Mouse (Mus musculus) sigmoid colon, adult 10 weeks (tissue): ENCODE data around the gene Ddx50. TPM values are rescaled to one million over a fixed set of nuclear protein-coding genes. Genes with fewer than 3 reads are reported as not detected.

ENCODE experiments used
- polyA plus RNA-seq: library from polyadenylated mRNA; stranded (reverse); fragments of 350-450 nt; fragmentation: Illumina TruSeq; extraction: RNeasy Lipid Tissue Mini Kit (QIAGEN cat#74804); gene quantifications from one replicate; pipeline ENCODE4 v1.2.3, GENCODE M21; 2014; ENCODE audit warnings: low read depth, low replicate concordance

The Ddx50 gene
- 230 TPM for polyA plus RNA-seq

DNA sequence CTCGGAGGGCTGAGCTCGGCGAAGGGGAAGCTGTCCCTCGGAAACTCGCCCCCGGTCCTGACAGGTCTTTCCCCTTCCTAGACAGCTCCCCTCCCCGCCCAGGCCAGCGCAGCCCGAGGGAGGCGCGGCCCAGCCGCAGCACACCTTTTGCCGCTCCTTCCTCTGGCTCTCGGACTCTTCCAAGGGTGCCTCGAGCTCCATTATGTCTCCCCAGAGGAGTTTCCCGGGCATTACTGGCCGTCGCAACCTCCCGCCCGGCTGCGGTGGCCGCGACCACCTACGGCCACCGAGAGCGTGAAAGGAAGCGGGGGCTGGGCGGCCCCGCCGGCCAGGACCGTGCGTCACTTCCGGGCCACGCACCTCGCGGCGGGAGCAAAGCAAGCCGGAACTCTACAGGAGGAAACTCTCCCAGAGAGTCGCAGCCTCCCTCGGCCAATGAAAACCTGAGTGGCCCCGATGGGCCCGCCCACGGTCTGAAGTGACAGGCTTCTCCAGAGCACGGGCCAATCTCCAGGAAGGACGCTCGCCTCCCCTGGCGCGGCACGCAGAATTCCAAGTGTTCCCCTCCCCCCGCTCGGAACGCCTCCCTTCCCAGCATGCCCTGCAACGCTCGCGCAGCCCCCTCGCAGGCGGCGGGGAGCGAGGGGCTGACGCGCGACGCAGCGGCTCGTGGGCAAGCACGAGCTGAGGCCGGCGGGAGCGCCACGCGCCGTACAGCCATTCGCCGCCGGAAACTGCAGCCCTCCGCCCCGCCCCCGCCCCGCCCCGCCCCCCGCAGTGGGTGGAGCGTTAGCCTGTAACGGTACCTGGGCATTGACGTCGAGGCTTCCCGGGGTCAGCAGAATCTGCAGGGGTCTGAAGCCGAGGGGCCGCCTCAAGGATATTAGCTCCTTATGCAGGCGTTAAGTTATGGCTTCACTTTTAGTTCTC lies at the start of gene Ddx50:
TSS of gene Ddx50 (minus strand) at position 338 of the 930 bp plus-strand sequence.

DNA sequence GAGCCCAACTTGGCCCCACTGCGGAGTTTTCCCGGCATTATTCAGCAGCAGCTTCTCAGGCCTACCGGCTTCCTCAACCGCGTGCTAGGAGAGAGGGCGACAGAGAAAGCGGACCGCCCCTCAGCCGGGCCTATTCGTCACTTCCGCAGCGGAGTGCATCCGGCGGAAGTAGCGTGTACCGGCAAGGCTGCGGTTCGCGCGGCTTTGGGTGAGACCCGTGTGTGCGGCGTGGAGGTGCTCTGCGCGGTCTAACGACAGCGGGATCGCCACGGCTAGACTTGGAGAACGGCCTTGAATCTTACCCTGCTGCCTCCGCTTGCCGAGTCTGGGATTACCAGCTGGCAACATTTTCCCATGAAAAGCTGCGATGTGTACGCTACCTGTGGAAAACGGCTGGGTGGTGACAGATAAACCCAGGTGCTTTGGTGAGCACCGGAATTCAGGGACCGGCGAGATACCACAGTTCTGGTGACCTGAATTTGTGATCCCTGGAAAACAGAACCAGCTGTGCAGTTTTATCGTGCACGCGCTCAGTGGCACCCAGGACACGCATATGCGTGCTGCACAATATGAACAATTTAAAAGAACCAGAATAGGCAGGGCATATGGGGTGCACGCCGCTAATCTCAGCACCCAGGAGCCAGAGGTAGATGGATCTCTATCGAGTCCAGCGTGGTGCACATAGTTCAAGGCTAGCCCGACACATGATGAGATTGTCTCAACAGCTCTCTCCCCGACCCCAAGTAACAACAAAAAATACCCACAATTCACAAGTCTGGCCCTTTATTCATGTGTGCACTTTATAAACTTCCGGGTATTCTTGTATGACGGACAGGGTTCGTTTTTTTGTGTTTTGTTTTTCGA lies 48.6 kb downstream of the Ddx50 start, which contains the start of gene Ddx21:
TSS of gene Ddx21 (minus strand) at position 105 of the 864 bp plus-strand sequence.

DNA sequence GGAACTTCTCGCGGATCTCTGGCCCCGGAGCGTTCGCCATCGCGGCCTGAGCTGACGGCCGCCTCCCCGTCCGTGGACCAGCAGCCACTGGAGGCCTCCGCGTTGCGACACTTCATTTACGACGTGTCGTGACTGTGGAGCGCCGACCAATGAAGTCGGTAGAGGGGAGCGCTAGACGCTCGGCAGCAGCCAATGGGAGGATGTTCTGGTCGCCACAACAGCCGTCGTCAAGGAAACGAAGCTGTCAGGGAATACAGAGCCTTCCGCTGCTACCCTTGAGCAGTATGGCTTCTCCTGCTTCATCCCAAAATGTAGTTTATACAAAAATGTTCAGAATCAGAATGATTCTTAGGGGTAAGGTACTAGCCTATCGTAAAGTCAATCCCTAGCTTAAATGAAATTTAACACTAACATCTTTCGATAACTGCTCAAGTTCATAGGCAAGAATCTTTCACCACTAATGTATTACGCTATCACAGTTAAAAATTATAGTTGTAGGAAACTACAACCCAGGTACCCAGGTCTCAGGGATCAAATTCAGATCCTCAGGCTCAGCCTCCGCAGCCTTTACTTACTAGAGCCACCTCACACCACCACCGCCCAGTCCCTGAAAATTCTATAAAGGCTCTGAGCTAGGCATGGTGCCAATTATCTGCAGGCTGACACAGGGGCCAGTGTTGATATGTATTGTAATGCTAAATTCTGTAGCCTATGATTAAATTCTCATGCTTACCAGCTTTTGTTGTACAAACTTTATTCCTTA lies 72.5 kb downstream of the Ddx50 start, which contains the start of gene Kif1bp:
TSS of gene Kif1bp (minus strand) at position 120 of the 763 bp plus-strand sequence.

Other genes with a start within 250 kb of the Ddx50 start
- gene Hkdc1, start 228.7 kb downstream of the Ddx50 start, polyA plus RNA-seq = 0.22 TPM
- not detected for gene 4930507D05Rik, start 201.7 kb downstream of the Ddx50 start, polyA plus RNA-seq
- gene Supv3l1, start 201.5 kb downstream of the Ddx50 start, polyA plus RNA-seq = 18.1 TPM
- 167 TPM for gene Vps26a, start 164.4 kb downstream of the Ddx50 start, polyA plus RNA-seq
- 135 TPM for gene Srgn, start 123.8 kb downstream of the Ddx50 start, polyA plus RNA-seq
- gene Kif1bp, start 72.8 kb downstream of the Ddx50 start, polyA plus RNA-seq = 24.9 TPM
- gene Ddx21, start 48.9 kb downstream of the Ddx50 start, polyA plus RNA-seq = 59.6 TPM
- 0.95 TPM for gene Stox1, start 74.9 kb upstream of the Ddx50 start, polyA plus RNA-seq
- 230 TPM for gene Ccar1, start 141.1 kb upstream of the Ddx50 start, polyA plus RNA-seq